Mouse (Mus musculus) urinary bladder, postnatal 4 days (tissue): ENCODE data around the gene Arhgap15.

ENCODE experiments used
- DNase-seq, 2 experiments: peaks; one replicate each; pipeline ENCODE4 v3.0.0; 2021 to 2022; ENCODE audit warnings: low spot score in 2 of 2

The Arhgap15 gene

GRCm38 (mm10) chr2:43748287-43748983 lies at the start of gene Arhgap15:
Arhgap15 (plus strand) TSS chr2:43748824.
- no peak for DNase-seq

- no peak for DNase-seq
Measured at GRCm38 (mm10) chr2:43712611-43713138, 35.9 kb upstream of the Arhgap15 start.

DNA sequence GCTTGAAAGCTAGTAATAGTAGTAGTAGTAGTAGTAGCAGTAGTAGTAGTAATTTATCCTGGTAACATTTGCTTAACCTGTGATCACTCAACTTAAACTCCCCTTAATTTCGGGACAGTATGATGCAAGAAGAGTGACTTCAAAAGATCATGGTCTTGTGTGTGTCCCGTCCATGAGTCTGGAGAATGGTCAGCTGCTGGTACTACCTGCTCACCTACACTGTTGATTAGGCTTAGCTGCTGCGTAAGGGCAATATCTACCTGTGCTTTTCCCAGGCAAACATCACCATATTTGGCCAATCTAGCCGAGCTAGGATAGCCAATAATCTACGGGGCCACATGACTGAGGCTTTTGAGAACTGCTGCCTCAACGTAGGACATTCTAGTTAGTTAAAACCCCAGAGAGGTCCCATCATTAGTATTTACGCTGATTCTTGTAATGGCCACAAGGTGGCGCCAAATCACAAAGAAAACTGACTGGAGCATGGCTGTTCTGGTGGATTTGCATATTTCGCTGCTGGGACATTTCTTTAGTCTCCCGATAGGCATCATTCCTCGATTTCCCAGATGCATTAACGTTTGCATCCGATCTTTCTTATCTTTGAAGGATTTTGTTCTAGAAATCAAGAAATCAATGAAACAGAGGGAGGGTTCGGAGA lies 26.0 kb upstream of the Arhgap15 start:
- peak; percentile 37 to 65 for DNase-seq

DNA sequence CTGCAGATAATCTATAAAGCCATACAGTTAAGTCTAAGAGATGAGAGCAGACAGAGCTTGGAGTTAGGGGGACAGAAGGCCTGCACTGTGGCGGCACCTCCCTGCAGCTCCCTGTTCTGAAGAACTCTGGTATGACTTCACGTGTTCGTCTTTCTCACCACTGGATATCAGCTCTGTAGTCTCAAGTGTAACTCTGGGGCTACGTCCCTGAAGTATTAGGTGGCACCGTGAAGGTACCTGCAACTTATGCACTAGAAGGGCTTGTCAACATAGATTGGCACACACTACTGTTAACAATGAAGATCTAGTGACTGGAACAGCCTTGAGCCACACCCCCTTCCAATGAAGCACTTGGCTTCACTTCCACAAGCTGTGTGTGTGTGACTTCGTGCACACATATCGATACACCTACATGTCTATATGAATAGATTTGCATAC lies 25.5 kb upstream of the Arhgap15 start:
- no peak for DNase-seq

DNA sequence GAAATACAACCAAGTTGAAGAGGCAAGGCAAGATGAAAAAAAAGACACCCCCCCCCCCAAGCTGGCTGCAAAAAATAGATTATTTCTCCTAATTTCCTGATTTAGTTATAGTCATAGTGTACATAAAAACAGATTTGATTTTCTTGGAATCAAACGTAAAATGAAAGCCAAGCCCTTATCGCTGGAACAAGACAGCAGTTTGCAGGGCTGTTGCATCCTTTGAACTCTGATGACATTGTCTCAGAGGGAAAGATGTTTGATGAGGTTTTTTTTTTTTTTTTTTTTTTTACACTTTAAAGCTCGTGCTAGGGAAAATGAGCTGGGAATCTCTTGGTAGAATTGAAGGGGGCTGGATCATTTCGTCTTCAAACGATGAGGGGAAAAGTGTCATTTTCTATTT lies 21.4 kb upstream of the Arhgap15 start:
- no peak for DNase-seq

DNA sequence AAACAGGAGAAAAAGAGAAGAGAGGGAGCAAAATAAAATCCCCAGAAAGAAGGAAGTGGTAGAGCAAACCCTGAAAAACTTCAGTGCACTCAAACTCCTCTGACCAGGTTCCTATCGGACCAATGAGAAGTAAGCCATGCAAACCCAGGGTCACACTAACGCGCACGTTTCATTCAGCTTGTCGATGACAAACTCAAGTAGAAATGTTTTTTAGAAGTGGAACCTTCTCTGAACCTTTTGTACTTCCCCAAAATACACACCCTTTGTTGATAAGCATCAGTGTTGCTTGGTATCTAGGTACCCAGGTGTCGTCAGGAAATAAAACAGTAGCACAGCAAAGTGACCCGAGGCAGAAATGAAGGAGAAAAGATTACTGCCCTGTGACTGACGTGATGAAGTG lies 20.9 kb upstream of the Arhgap15 start:
- peak in 1 of 2 experiments; percentile 4 for DNase-seq

DNA sequence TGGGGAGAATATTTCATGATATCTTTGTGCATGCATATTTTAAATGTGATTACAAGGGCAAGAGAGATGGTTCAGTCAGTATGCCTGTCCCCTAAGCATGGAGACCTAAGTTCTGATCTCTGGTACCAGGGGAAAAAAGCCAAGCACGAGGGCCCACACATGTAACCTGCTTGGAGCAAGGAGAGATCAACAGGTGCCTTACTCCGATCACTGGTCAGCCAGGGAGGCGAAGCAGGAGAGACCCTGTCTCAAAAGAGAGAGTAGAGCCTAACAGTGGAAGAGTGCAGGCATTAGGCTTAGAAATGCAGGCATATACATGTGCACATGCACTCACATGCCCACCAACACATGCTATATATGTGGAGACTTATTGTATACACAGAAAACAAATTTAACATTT lies 19.8 kb upstream of the Arhgap15 start:
- peak in 1 of 2 experiments; percentile 4 for DNase-seq

DNA sequence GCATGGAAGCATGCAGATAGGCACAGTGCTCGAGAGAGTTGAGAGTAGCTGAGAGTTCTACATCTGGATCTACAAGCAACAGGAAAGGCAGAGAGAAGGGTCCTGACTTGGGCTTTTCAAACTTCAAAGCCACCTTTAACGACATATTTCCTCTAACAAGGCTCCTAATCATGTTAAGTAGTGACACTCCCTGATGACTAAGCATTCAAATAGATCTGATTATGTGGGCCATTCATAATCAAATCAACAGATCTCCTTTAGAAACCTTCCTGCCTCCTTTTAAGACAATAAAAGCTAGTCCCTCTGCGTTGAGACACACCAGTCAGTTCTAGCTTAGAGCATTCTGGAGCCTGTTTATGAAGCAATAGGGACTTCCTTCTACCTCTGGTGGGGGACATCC lies 16.2 kb upstream of the Arhgap15 start:
- DNase-seq: no peak

GRCm38 (mm10) chr2:43735071-43735470 lies 13.6 kb upstream of the Arhgap15 start:
- peak in 1 of 2 experiments; percentile 9 for DNase-seq

DNA sequence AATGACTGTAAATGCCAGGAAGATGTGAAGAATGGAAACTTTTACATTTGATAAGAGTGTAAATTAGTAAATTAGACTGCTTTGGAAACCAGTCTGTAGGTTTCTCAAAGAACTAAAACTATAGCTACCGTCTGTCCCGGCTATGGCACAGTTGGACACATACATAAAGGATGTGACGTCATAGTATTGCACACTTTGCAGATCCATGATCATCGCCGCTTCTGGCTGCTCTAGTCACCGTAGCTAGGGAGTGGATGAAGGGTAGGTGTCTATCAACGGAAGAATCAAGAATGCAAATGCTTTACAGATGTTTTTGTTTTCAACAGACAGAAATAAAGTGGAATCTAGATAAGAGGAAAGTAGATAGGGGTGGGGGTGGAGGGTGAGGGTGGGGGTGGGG lies 11.1 kb upstream of the Arhgap15 start:
- DNase-seq: no peak

DNA sequence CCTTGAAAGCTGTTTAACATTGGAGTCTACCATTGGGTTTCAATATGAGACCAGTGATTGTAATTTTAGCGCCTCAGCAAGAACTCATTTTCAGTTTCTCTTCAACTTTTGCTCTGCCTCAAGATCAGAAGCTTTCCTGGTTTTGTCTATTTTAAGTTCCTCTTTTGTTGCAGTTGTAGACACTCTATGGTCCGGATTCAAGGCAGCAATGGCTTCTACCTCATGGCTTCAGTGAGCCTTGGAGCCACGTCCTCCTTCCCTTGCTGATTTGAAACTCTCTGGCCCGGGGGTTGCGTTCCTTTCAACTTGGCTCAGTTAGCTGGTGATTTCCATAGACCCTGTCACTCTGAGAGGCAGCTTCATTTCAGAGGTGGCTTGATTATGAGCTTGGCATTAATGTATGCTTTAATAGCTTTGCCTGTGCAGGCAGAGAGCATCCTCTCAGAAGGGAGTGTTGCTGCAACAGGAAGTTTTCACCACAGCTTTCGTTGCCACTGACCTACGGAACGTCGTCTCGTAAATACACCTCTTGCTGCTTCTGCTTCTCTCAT lies 10.0 kb upstream of the Arhgap15 start:
- DNase-seq: no peak

DNA sequence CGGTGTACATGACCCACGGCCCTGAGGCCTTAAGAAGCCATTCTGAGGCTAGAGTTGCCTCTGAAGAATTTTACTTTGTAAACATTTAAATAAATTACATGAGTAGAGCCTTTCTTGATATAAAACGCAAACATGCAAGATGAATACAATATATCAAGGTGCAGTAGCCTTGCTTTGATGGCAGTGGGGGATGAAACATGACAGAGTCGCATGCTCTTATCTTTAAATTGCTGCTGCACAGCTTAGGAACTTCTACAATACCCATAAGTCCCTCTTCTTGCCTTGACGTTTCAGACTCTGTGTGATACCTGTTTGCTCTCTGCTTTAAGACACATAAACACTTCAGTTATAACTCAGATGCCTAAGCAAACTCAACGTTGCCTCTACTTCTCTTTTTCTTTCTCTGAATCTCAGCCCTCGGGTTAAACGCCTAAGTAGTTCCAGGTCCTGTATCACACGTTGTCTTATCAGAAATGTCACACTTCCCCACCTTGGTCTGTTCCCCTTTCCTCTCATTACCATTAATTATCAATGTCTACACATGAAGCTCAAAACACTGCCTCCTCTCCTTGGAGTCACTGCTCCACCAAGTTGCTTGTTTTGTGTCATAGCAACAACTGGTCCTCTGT lies 9.3 kb upstream of the Arhgap15 start:
- DNase-seq: no peak

- no peak for DNase-seq
Measured at GRCm38 (mm10) chr2:43749321-43749720, 697 bp downstream of the Arhgap15 start.

DNA sequence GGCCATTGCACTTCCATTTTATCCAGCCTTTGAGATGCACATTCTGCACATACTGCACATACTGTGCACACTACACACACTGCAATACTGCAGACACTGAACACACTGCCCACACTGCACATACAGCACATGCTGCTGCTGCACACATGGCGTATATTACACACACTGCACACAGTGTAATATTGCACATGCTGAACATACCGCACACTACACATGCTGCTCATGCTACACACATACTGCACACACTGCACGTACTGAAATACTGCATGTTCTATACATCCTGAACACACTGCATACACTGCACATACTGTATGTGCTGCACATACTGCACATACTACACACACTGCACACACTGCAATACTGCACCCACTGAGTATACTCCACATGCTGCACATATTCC lies 7.3 kb downstream of the Arhgap15 start:
- no peak for DNase-seq

GRCm38 (mm10) chr2:43756626-43757025 lies 8.0 kb downstream of the Arhgap15 start:
- no peak for DNase-seq

DNA sequence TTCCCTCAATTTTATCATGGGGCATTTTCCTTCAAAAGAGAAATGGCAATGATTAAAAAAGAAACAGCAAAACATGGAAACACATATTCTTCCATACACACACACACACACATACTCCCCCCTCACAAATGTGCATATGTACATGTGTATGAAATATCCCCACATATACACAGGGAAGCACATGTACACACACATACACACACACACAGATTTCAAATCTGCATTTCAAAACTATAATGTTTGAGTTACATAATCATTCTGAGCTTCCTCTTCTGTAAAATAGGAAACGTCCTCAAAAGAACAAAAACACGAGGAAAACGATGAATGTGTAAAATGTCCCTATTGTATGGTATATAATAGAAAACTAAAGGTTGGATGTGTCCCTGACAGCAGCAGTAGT lies 13.1 kb downstream of the Arhgap15 start:
- DNase-seq: no peak

DNA sequence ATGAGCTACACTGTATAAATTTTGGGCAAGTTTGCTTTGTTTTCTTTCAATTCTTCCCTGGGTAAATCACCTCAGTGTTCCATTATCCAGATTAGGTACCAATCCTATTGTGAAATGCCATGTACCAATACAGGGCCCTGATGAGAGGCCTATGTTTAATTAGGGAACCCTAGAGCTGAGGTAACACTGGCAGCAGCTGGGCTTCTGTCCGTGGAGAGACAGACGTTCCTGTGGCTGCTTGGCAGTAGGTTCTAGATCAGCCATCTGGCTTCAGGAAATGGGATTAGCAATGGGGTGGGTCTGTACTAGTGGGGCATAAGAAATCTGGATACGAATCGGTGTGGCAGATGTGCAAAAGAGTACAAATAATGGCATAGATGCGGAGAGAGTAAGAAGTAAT lies 14.7 kb downstream of the Arhgap15 start:
- DNase-seq: no peak

GRCm38 (mm10) chr2:43764456-43764855 lies 15.8 kb downstream of the Arhgap15 start:
- DNase-seq: no peak

GRCm38 (mm10) chr2:43766200-43766599 lies 17.6 kb downstream of the Arhgap15 start:
- DNase-seq: no peak

- no peak for DNase-seq
Measured at GRCm38 (mm10) chr2:43769850-43770570, 21.4 kb downstream of the Arhgap15 start.

DNA sequence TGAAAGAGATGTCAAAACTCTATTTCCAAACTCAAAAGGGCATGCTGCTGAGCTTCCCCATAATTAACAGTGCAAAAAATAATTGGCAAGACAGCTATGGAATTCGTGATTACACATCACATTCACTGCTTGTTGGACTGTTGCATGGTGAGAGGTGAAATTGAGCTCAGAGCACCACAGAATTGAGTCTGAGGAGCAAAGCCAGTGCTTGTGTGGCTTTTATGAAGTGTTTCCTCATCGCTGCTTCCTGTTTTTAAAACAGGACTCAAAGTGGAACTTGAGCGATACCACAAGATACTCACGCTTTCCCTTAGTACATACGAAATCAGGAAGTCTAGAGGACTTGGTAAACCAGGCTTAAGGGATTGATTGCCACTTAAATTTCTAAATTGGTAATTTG lies 24.0 kb downstream of the Arhgap15 start:
- no peak for DNase-seq

DNA sequence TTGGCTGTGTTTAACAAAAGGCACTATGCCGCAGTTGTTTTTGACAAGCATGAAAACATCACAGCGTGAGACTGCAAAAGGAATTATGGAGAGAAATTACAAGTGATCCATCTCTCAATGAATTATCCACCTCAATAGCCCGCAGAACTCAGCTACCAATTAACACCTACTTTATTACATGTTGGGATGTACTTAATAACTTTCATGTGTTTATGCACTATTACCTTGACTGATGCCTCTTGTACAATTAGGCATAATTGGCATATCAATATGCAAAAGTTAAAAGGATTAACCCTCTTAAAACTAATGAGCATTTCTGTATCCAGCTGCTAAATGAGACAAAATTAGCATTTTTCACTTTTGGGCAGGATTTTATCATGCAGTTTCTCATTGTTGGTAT lies 33.5 kb downstream of the Arhgap15 start:
- no peak for DNase-seq
